Mouse (Mus musculus) spleen, postnatal 10 days (tissue): ENCODE results near the gene Chst2.

Source experiments
- DNase-seq, 2 experiments: peaks; one replicate each; pipeline ENCODE4 v3.0.0; 2021 to 2022; ENCODE audit warnings: low spot score in 2 of 2

The Chst2 gene

DNA sequence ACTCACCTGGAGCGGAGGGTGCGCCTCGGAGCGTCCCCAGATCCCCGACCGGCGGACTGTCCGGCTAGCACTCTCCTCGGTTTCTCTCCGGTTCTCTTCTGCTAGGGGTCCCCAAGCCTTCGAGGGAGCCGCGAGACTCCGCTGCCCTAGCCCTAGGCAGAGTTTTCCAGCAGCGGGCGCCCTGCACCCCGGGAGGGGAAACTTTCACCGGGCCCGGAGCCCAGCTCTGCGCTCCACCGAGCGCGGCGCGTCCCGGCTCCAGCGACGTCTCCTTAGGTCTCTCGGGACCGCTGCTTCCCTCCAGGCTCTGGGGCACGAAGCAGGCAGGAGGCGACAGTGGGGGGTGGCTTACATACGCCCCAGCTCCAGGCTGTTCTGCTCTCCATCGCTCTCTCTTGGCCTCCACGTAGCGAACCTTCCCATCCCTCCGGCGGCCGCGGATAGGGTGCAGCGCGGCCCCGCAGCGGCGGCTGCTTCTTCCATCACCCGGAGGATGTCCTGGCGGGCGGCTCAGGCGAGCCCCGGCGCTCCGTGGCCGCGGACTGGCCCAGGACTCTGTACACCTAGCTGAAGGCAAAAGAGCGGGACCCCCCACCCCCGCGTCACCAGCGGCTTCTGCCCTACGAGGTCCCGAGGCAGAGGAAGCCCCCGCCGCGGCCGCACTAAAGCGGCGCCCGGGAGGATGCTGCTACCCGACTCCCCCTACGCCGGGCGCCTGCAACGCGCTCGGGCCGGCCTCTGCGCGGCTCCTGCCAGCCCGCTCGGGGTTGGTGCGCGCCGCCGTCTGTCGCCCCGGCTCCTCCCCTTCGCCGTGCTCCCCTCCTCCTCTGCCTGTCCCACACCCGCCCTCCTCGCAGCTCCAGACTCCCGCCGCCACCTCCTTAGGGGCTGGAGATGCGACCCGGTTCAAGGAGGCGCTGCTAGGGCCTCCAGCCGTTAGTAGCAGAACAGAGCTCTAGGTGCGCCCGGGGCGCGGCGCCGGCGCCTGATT lies at the start of gene Chst2:
Chst2 (minus strand) TSS at position 152 of the 991 bp plus-strand sequence.
- peak; percentile 7 to 43 for DNase-seq

DNA sequence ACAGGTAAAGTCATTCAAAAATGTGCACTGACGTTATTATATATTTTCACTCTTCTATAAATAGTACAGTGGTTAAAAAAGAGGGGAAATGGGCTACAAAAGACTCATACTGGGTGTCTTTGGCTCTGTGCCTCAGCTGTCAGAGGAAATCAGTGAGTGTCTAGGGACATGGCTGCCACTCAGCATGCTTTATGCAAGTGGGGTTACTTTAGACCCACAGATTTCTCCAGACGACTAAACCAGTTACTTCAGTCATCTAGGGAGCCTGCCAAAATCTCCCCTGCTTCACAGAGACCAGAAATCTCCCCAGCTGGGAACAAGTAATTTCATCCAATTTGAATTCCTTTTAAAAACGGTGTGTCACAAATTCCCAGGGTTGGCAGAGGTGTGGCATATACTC lies 45.4 kb upstream of the Chst2 start:
- no peak for DNase-seq

DNA sequence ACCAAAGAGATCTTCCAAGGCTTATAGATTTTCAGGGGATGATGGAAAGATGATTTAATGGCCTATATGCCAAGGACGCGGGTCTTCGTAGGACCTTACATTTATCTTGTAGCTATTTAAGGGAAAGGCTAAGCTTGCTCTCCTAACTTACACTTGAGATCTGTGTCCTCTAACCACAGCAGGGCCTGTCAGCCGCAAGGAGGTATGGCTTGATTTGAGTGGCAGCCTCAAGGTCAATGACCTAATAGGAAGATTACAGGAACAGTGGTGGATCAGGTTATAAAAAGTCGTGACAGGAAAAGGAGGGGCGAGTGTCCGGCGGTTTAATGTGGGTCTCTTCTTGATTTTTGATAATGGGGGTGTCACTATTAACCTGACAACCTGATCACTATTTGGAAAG lies 44.1 kb upstream of the Chst2 start:
- no peak for DNase-seq

DNA sequence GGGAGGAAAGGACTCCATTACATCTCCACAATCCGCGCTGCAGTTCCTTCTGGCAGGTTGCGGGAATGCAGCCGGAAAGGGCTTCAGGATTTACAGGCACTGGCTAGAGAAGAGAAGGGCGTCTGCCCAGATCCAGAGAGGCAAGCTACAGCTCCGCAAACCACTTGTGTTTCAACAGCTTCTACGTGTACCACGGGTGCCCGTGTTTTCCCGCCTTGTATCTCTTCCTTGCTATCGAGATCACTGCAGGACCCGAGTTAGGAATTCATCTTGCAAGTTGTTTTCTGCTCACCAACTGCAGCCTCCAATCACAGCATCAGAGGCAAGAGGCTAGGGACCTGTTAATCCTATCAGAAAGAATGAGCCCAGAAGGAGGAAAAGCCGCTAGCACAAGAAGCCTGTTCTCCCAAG lies 35.8 kb upstream of the Chst2 start:
- no peak for DNase-seq

DNA sequence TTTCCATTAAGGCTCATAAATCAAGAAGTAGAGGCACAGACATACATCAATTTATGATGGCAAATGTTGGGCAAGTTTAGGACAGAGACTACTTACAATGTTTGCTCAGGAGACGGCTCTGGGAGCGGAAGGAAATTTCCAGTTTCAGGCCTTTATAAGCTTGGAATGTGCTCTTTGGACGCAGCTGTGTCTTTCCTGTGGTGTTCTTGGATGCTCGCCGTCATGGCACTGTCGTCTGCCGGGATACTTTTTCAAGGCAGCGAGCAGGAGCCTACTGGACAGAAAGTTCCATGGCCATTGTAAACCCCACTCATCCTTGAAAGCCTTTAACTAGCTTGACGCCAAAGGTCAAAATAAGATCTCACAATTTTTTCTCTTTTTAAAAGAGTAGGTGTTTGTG lies 31.4 kb upstream of the Chst2 start:
- DNase-seq, result no peak

DNA sequence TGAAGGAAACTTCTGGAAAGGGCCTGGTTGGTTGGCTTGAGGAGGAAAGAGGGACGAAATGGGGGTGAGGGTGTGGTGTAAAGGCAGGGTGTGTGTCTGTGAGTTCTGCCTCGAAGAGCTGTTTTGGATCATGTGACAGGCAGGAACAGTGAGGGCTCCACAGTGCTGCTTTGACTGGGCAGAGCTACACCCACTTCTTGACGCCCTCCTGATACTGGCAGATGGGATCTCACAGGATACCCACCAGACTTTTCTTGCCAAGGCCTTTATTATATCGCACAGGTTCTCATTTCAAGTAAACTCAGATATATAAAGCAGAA lies 29.7 kb upstream of the Chst2 start:
- no peak for DNase-seq

DNA sequence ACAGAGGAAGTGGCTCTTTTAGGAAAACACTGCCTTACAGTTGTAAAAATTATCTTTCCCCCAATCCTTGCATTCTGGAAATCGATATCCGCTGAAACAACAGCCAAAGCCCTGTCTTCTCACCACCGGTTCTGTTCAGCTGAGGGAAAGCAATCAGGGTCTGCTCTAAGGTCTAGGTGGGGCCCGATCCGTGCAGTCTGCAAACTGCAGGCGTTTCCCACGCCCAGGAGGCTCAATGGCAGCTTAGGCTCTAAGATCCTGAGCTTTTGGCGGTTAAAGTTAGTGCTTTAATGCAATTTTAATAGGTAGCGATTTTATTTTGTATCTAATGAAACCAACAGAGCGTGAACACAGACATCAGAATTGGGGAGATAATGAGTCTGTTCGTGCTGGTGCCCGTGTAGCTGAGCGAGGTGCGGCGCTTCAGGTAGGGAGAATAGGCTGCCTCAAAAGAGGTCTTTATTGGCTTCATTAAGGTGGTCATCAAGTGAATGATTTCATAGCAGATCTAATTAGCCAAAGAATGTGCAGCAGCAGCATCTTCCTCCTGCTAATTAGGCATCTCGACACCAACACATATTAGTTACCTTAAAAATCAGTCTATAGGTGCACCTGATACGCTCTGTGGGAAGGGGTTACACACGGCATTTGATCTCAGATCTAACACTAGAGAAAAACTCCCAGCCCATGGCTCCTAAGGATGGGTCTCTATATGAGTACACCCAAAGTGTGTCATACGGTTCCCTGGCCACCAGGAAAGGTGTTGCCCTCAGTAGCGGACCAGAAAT lies 29.2 kb upstream of the Chst2 start:
- DNase-seq, result no peak

DNA sequence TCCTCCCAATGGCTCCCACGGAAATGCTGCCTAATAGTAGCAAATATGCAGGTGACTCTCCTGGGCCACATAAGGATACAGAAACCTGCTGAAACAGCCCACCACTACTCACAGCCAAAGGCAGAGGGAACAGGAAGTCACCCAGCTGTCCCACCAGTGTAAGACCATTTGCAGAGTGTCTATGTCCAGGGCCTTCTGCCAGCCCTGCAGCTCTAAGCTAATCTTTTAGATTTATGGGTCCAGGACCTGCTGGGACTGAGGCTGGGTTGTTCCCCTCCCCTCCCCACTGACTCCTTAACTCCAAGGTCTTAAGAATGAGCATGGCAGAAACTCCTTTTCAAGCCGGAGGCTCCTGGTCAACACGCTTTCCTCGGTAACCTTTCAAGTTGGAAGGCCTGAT lies 21.8 kb upstream of the Chst2 start:
- DNase-seq, result no peak

DNA sequence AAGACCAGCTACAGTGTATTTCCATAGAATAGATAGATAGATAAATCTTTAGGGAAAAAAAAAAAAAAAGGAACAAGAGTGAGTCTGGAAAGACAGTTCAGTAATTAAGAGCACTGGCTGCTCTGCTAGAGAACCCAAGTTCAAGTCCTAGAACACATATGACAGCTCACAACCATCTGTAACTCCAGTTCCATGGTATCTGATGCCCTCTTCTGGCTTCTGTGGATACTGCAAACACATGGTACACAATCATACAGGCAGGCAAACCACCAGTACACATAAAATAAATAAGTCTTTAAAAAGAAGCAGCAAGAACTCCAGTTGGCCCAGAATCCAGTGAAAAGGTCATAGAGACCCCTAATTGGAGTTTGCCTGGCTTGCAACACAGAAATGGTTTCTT lies 7.4 kb upstream of the Chst2 start:
- DNase-seq, result no peak

DNA sequence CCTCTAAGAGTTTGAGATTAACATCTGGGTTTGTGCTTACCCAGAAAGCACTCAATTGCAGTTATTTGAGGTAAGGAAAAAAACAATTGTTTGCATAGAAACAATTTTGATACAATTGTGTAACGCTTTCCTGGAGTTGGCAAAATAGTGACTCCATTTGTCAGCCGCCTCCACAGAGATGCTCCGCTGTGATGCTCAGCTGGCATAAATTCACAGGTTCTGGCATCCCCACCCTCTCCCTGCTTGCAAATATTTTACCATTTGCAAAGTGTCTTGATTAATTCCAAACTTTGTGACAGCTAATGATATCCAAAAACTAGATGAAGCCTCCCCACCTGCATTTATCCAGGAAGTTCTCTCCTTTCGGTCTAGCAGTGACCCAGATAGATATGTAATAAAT lies 5.5 kb upstream of the Chst2 start:
- no peak for DNase-seq

DNA sequence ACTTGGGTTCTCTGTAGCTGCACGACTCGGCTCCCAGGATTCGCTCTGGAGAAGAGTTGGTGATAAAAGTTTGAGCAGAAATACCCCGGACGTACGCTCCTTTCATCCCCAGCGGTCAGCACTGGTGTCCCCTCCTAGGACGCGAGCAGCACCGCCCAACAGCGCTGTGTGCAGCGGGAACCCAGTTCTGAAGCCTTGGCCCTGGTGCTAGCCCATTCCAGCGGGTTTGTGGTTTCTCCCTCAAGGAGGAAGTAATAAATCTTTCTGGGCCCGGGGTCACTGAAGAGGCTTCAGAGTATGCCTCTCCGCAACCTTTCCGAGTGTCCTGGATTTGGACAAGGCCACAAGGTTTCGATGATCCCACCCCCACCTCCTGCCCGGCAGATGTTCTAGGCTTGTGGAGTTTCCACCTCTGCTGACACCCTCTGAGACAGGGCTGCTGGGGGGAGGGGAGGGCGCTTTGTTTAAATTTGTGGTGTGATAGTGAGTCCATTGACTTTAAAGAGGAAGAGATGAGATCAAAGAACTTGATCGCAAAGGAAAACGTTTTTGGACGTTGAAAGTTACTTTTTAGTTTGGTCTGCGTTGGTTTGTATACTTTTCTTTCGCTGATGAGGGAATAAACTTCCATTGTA lies 1.2 kb upstream of the Chst2 start:
- DNase-seq, result no peak

DNA sequence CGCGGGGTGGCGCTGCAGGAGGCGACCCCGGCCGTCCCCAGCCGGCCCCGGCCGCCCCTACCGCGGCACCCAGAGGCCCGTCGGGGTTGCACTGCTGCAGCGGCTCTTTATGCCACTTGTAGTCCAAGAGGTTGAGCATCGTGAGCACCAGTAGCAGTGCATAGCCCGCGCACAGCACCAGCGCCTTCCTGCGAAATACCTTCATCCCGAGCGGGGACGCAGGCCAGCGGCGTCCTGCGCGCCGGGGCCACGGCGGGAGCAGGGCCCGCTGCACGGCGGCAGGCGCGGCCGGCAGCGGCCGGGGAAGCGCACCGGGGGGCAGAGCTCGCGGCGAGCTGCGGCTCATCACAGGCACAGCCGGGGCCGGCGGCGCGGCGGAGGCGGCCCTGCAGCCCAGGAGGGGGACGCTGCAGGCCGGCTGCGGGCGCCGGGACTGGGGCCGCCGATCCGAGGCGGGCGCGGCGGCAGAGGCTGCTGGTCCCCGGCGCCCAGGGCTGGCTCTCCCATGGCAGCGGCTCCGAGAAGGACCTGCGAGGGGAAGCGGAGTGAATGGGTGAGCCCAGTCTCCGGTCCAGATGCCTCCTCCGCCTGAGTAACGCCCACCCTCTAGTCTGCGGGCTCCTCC lies 464 bp downstream of the Chst2 start:
- peak in 1 of 2 experiments; percentile 6 for DNase-seq

DNA sequence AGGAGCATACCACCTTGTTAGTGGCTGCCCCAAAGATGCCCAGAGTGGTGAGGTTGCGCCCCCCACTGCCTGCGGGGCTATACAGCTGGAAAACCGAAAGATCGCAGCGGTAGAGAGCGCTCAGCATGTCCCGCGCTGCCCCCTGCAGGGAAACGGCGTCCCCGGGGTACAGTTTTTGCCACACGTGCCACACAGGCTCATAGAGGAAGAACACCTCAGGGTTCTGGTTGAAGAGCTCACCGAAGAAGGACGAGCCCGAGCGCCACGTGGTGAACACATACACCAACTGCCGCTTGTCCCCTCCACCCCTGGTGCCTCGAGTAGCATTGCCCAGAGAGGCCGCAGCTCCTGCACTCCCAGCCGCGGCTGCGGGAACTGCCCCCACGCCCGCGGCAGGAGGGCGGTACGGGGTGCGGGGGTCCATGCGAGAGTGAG lies 994 bp downstream of the Chst2 start:
- peak; percentile 9 to 62 for DNase-seq

DNA sequence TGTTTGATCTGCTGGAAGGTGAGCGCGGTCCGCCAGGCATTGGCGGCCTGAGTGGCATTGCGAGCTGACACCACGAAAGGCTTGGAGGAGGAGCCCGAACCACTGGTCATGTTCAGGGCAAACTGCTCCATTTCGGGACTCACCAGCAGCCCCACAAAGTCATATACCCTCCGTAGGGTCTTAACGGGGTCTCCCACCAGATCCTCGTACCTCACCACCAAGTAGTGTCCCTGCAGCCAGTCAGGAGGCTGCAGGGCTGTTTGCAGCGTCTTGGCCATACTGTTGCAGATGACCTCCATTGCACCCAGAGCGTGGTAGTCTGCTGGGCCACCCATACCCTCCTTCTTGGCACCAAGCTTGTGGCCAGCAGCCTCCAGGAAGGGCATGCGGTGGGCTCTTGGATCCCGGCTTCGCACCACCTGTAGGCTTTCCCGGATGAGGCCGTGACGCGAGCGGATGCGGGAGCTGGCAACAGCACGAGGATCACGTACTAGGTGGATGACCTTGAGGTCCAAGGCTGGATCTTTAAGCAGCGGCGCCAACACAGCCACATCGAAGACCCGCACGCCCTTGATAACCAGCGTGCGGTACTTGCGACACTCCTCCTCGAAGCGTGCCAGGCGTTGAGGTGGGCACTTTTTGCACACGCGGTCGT lies 1.6 kb downstream of the Chst2 start:
- no peak for DNase-seq

DNA sequence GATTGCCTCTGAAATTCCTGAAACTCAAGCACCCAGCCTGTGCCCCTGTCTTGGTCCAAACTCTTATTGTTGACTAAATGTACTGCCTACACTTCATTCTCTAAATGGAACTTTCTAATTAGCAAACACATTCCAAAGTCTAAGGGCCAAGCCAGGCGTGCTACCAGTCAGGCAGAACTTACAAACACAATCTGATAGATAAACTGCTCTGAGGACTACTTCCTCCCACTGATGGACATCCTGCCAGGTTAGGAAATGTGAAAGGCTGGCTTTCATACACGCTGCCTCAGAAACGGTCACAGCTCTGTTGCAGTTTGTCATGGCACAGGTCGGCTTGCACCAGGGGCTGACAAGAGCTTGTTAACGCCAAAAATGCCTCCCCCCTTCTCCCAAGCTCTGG lies 4.8 kb downstream of the Chst2 start:
- no peak for DNase-seq

DNA sequence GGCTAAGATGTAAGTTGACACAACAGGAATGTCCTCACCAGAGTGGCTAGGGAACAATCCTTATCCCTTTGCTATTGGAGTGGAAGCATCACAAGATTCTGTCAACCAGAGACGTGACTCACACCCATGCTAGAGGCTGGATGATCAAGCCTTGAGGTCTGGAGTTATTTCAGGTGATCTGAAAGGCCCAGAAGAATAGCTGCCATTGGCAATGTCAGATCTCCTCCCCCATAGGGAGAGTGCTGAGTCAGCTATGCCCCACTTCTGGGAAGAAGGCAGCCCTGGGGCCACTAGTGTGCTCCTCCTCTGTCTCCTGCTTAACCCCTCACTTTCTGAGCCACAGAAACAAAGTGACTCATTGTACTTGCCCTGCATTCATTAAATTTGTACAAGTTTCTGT lies 14.5 kb downstream of the Chst2 start:
- DNase-seq, result no peak

DNA sequence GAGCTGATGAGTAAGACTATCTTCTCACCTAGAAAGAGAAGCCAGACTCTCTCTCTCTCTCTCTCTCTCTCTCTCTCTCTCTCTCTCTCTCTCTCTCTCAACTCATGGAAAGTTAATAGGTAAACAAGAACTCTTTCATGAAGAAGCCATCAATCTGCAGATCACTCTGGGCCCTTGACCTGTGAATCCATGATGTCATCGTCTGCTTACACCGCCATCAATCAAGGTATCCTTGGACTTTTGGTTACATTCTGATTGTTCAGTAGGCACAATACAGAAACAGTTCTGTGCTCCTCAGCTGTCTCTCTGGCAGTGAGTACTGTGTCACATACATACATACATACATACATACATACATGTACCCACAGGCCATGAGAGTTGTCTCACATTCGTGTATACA lies 16.6 kb downstream of the Chst2 start:
- no peak for DNase-seq

DNA sequence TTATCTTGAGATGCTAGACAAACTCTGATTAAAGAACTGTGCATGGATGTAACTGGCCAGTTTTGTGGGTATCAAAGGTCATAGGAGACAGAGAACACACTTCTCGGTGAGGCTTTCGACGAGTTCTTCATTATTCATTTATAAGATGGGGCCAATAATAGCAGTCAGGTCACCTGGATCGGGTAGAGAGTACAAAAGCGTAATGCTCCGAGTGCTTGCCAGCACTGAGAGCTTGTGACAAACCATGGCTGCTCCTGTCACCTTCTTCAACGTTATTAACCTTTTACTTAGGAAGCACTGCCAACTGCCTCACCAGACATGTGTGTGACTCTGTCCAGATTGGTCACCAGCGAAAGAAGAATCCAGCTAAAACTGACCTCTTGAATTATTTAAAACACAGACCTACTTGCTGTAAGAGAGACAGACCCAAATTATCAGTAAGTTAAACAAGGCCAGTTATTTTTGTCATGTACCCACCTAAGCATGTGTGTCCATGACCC lies 18.6 kb downstream of the Chst2 start:
- no peak for DNase-seq

DNA sequence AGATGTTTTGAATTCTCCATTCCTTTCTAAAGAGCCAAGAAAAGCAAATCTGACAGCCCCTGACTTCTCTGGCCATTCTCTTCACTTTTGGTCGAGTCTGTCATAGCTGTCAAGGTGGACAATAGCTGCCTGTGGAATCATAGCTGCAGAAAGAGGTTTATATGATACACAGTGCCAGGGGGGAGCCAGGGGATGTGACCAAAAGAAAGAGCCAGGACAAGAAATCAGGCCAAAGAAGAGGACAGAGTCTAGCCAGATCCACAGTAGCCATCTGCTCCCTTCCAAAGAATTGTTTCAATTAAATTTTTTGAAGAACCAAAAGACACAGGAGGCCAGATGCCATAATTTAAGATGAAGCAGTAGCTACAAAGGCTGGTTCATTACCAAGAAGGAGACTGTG lies 30.6 kb downstream of the Chst2 start:
- DNase-seq, result no peak

DNA sequence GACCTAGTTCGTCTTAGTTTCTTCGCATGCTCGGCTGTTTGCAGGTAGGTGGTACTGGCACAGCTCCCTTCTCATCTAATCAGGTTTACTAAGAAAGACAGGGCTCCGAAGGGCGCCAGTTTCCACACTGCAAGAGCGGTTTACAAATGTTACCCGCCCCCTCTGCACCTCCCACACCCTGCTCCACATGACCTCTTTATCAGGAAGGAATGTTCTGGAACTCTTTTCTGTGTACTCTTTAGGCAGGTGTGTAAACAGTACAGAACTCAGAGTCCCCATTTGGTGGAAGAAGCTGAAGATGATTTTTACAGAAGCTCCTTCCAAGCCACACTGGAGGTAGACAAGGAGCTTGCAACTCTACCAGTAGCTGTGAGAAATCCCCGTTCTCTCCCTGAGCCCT lies 31.2 kb downstream of the Chst2 start:
- DNase-seq, result no peak

DNA sequence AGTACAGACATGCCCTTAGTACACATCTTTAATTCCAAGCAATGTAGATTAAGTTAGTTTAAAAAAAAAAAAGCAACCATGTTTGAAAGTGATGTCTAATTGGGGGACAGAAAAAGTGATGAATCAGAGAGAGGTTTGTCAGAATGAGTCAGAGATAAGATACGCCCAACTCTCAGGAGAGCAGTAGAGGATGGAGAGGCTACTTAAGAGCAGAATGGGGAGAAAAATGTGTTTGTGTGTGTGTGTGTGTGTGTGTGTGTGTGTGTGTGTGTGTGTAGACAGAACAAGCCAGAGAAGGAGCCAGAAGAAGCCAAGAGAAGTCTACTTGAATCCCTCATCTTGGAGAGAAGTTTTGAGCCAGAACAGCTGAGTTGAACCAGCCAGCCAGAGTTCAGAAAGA lies 32.8 kb downstream of the Chst2 start:
- DNase-seq, result no peak
